Mouse (Mus musculus): Measurements from ENCODE around the gene Adamts15.

Adamts15 gene

DNA sequence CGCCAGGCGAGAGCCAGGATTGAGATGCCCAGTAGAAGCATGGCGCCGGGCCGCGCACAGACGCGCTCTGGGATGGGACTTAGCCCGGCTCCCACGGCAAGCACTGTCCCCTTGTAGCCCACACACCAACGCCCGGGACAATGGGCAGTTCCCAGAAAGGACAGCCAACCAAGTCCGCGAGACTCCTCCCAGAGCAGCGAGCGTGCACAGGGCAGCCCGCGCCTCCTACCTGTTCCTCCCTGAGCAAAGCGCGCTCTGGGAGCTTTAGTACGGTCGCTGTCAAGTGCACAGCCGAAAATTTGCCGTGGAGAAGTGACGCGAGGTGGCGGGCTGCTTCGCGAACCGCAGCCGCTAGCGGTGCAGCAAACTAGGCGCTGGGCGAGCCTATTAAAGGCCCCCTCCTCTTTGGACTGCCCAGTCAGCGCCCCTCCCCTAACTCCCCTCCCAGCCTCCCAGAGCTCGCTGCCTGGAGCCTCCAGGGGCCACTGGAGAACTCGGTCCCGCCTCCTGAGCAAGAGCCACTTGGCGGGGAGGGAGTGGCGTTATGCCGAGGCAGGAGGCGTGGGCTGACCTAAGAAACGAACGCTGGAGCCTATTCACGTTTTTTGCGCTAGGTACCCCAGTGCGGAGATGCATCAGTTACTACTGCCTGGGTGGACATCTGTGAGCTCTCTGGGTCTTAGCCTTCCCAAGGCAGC, at the start of gene Adamts15:
Gene Adamts15, minus strand, starts transcription at position 256 of the 698 bp plus-strand sequence.
- DNase-seq (ENCODE audit: low read depth, low spot score): no peak

GRCm38 (mm10) chr9:30971967-30972366, 49.7 kb upstream of the Adamts15 start:
- no peak for DNase-seq (ENCODE audit: low read depth, low spot score)

GRCm38 (mm10) chr9:30970001-30970400, 47.7 kb upstream of the Adamts15 start:
- no peak for DNase-seq (ENCODE audit: low read depth, low spot score)

GRCm38 (mm10) chr9:30968130-30968529, 45.9 kb upstream of the Adamts15 start:
- DNase-seq (ENCODE audit: low read depth, low spot score): no peak

DNA sequence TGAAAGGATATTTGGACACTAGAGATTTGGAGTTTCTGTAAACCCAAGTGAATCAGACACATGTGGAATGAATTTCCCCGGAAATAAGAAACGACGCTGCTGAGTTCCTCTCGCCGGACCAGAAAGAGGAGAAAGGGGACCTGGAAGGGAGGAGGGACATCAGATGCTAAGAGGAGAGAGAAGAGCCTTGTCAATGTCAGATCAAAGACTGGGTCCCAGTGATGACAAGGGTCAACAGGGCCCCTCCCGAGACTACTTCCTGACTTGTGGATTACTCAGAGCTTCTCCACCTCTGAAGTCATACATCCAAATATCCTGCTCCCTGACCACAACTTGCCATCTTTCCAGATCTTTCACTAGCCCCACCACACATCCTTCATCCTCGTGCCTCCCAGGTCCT, 44.6 kb upstream of the Adamts15 start:
- DNase-seq (ENCODE audit: low read depth, low spot score): no peak

DNA sequence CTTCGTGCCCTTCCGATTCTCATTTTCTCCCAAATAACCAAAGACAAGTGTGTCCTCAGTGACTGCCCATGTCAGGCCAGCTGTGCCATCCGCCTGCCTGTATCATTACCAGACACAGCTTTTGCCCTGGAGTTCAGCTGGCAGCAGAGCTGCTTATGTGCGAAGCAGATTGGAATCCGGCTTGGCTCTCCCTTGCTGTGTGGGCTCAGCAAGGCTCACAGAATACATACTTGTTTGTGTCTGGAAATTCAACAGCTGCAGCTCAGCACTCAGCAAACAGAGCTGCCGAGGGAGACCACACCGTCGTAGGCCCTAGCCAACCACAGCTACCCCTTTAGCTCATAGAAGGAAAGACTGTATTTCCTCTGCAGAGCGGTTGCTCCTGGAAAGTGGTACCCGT, 42.4 kb upstream of the Adamts15 start:
- no peak for DNase-seq (ENCODE audit: low read depth, low spot score)

DNA sequence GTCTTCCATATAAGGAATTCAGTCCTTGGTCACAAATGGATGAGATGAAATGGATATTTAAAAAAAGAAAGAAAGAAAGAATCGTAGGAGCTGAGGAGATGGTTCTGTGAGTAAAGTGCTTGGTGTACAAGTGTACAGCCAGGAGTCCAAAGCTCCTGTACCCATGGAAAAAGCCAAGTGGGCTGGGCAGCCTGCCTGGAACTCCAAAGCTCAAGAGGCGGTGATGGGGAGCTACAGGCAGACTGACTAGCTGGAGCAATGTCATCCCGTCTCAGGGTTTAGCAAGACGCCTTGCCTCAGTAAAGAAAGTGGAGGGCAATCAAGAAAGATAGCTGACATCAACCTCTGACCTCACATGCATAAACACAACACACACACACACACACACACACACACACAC, 41.5 kb upstream of the Adamts15 start:
- no peak for DNase-seq (ENCODE audit: low read depth, low spot score)

DNA sequence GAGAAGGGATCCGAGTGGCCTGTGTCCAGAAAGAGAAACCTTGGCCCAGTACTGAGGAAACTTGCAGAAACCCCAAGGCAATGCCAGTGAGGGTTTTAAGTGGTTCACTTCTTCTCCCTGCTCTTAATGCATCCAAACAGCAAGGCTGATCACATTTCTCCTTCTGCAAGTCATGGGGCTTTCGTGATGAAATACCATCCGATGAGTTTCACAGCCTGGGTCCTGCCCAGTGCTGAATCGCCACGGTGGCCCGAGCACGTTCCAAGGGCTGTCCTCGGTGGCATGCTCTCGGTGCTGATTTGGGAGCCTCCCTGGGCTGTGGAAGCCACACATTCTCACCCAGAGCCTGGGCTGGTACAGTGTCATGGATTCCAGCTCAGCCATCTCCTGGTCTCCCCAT, 33.0 kb upstream of the Adamts15 start:
- DNase-seq (ENCODE audit: low read depth, low spot score): no peak

DNA sequence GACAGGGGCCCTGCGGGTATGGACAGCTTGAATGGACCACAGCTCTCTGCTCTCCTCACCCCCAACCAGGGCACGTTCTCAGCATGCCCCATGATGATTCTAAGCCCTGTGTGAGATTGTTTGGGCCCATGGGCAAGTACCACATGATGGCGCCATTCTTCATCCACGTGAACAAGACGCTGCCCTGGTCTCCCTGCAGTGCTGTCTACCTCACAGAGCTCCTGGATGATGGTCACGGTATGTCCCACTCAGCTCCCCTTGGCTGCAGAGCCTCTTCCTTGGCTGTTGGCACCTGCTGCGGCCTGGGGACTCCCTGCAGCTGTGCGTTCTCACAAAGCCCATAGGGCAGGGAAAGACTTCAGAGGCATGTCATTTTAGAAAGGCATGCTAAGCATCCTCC, 31.0 kb upstream of the Adamts15 start:
- DNase-seq (ENCODE audit: low read depth, low spot score): peak; percentile 14

- DNase-seq (ENCODE audit: low read depth, low spot score): no peak
Observed at GRCm38 (mm10) chr9:30951461-30951860, 29.2 kb upstream of the Adamts15 start.

DNA sequence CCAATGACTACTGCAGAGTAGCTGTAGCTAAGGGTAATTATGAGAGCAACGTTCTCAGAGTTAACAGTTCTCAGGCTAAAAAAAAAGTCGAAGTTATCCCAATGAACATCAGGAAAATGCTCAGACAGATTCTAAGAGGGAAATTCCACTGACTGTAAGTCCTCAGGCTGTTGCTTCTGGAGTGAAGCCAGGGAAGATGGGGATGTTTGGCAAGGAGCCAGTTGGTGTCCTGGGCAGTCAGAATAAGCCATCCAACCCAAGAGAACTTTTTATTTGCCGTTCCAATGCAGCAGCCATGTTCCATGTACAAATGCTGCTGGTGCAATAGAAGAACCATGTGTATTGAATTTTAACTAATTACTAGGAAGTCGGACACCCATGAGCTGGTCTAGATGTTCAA, 28.3 kb upstream of the Adamts15 start:
- DNase-seq (ENCODE audit: low read depth, low spot score): no peak

DNA sequence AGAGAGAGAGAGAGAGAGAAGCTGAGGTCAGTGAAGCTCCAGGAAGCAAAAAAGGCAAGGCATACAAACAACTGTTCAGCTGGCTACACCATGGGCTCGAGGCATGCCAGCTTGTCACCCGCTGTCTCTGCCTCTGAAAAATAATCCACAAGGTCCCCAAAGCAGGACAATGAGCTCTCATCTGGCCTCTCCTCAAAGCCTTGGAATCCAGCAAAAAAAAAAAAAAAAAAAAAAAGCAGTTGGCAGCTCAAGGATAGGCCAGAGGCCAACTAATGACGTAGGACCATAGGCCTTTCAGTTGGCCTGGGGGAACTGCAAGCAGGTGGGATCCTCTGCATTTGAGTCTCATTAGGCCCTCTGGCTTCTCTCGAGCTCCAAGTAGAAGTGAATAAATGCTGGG, 27.7 kb upstream of the Adamts15 start:
- DNase-seq (ENCODE audit: low read depth, low spot score): no peak

DNA sequence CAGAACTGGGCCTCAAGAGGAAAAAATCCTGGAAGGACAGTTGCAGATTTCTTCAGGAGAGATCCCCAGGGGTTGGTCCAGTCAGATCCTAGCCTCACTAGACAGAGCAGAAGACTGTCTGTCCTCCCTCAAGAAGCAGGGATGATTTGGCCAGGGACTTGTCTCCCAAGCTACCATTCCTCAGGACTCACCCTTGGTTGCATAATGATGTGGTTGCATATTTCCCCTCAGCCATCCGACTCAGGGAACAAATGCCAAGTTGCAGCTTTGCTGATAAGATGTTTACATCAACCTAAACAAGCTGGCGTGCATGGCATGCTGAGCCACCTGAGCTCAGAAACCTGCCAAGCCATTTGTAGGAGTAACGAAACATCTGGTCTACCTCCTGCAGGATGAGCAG, 27.2 kb upstream of the Adamts15 start:
- DNase-seq (ENCODE audit: low read depth, low spot score): no peak

GRCm38 (mm10) chr9:30945276-30945675, 23.0 kb upstream of the Adamts15 start:
- DNase-seq (ENCODE audit: low read depth, low spot score): no peak

DNA sequence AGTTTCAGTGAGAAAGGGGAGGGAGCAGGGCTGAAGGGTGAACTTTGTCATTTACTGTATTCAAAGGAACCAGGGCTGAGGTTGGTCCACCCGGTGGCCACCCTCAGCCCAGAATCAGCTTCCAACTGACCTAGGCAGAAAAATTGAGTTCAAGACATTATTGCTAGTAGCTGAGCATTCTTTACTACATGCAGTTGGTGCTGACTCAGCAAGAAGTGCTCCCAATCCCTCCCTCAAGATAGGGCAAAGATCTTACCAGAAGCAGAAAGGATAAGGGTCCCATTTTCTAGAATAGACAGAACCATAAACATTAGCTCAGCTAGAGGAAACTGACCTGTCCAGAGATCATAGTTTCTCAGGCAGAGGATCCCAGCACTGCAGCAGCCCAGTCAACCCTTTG, 22.0 kb upstream of the Adamts15 start:
- DNase-seq (ENCODE audit: low read depth, low spot score): no peak

- no peak for DNase-seq (ENCODE audit: low read depth, low spot score)
Observed at GRCm38 (mm10) chr9:30943341-30943740, 21.1 kb upstream of the Adamts15 start.

- no peak for DNase-seq (ENCODE audit: low read depth, low spot score)
Observed at GRCm38 (mm10) chr9:30942512-30943313, 20.5 kb upstream of the Adamts15 start, which contains the start of gene Adamts8. Gene Adamts8 (plus strand): TSS chr9:30942562.

DNA sequence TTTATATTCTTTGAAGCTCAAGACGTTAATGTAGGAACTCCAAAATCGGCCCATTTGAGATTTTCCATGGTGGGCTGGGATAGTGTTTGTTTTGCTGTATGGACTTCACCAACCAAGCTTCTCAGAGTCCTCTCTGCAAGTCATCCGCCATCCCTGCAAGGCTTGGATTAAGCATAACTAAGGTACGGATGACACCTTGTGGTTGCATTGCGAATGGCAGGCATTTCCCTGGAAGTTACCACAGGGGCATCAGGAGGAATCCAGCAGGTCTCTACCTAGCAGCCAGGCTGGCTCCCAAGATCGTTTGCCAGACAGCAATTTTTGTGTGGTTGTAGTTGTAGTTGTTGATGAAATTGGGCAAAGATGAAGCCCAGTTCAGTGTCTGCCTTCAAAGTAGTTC, 18.1 kb upstream of the Adamts15 start:
- DNase-seq (ENCODE audit: low read depth, low spot score): peak; percentile 35

- no peak for DNase-seq (ENCODE audit: low read depth, low spot score)
Observed at GRCm38 (mm10) chr9:30936674-30937438, 14.6 kb upstream of the Adamts15 start.

DNA sequence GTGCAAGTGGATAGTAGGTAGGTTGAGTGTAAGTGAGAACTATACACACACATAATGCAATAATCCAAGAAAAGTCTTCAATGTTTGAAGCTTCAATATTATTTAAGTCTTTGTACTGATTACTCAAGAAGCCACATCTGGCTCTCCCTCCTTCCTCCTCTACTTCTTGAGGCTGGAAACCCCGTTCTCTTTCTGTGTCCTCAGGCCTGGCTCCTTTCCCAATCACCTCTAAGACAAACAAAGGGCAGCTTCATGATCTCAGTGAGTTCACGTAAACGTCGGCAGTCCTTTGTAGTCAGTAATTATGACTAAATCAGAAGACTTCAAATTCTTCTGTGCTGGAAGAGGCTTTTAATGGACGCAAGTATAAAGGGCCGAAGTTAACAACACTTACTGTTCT, 12.6 kb upstream of the Adamts15 start:
- DNase-seq (ENCODE audit: low read depth, low spot score): no peak

GRCm38 (mm10) chr9:30932346-30932745, 10.1 kb upstream of the Adamts15 start:
- no peak for DNase-seq (ENCODE audit: low read depth, low spot score)

DNA sequence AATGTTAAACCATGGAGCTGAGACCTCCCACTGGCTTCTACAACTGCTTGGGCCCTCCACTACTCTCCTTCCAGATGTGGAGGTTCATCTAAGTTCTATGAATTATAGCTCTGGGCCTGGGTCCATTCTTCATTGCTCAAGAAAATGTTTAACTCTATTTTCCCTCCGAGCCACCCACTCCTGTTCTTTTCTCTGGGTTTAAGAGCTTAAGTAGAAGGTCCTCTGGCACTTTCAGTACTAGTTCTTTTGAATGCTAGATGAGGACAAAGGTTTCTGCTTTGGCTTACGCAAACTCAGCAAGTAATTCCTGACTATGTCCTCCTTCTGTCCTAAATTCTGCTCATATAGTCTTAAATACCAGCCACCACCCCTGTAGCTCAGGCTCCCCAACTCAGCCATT, 6.5 kb upstream of the Adamts15 start:
- DNase-seq (ENCODE audit: low read depth, low spot score): no peak
